Mouse (Mus musculus) megakaryocyte, embryonic 14.5 days (primary cell): ENCODE results near the gene Fmod. TPM values are rescaled to one million over a fixed set of nuclear protein-coding genes. Genes with fewer than 3 reads are reported as not detected.

Experiments
- H3K27me3 ChIP-seq: replicated peaks from 2 replicates; pipeline ENCODE3; 2012; ENCODE audit warnings: inconsistent platforms
- H3K36me3 ChIP-seq: replicated peaks from 2 replicates; pipeline ENCODE3; 2012; ENCODE audit warnings: low read length, inconsistent platforms, mixed read lengths
- H3K4me1 ChIP-seq: 2 replicates; pipeline ENCODE4 v1.6.1; 2012; ENCODE audit warnings: inconsistent platforms
- H3K4me3 ChIP-seq: replicated peaks from 2 replicates; pipeline ENCODE3; 2012; ENCODE audit warnings: moderate library complexity, mild to moderate bottlenecking, inconsistent platforms
- H3K9me3 ChIP-seq: 2 replicates; pipeline ENCODE4 v1.6.1; 2012; ENCODE audit warnings: inconsistent platforms
- FLI1 ChIP-seq: IDR thresholded peaks from 2 replicates; pipeline ENCODE4 v1.6.1; 2012; ENCODE audit warnings: low read length, inconsistent platforms, mixed read lengths
- GATA1 ChIP-seq: IDR thresholded peaks from 3 replicates; pipeline ENCODE4 v1.6.1; 2012; ENCODE audit warnings: mixed read lengths, low read length, inconsistent platforms, borderline replicate concordance
- polyA plus RNA-seq: library from polyadenylated mRNA; stranded (reverse); fragments of >175 nt; gene quantifications from 2 replicates; pipeline ENCODE4 v1.2.3, GENCODE M21; 2012; ENCODE audit warnings: low replicate concordance; ENCODE audit not compliant: insufficient read depth

The Fmod gene
- not detected in 2 replicates for polyA plus RNA-seq

GRCm38 (mm10) chr1:134037172-134037571 is at the start of gene Fmod:
Gene Fmod, plus strand, starts transcription at chr1:134037254.
- H3K36me3 ChIP-seq, result no peaks in the 10 kb centered on the region
- no peak for TF ChIP-seq FLI1
- TF ChIP-seq GATA1, result no peak
- no peak within 1 kb of the TSS for H3K4me3 ChIP-seq
- H3K27me3 ChIP-seq, result peaks cover 70% of the 10 kb centered on the region
- H3K9me3 ChIP-seq, result peaks cover 4% of the 10 kb centered on the region; the same call in 1 of the 2 replicates
- H3K4me1 ChIP-seq, result no peaks in the 10 kb centered on the region

DNA sequence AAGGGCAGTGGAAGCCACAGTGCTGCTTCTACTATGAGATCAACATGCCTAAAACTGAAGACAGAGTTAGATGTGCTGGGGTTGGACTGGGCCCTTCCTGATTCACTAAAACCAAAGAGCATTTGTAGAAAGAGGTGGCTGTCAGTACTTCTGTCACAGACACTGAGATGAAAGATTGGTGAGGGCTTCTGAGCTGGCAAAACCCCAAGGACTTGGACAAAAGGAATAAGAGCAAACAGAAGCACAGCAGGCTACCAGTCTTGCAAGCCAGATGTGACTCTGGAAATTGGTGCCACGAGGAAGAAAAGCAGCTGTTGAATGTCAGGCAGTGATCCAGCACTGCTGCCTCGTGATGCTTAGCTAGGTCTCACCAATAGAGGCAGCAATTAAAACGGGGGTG is 48.2 kb upstream of the Fmod start:
- H3K4me1 ChIP-seq, result no peaks in the 10 kb centered on the region
- peaks cover 12% of the 10 kb centered on the region for H3K27me3 ChIP-seq
- peaks cover 13% of the 10 kb centered on the region for H3K9me3 ChIP-seq
- TF ChIP-seq GATA1 (no peak), FLI1 (no peak)
- H3K4me3 ChIP-seq, result no peak overlapping the region
- no peaks in the 10 kb centered on the region for H3K36me3 ChIP-seq

- Histone ChIP-seq H3K36me3 (no peaks in the 10 kb centered on the region), H3K4me3 (no peak overlapping the region), H3K4me1 (no peaks in the 10 kb centered on the region), H3K9me3 (peaks cover 2% of the 10 kb centered on the region; the same call in 1 of the 2 replicates), H3K27me3 (peaks cover 9% of the 10 kb centered on the region)
- TF ChIP-seq FLI1 (no peak), GATA1 (no peak)
Observed at GRCm38 (mm10) chr1:133991277-133991676, 45.8 kb upstream of the Fmod start.

DNA sequence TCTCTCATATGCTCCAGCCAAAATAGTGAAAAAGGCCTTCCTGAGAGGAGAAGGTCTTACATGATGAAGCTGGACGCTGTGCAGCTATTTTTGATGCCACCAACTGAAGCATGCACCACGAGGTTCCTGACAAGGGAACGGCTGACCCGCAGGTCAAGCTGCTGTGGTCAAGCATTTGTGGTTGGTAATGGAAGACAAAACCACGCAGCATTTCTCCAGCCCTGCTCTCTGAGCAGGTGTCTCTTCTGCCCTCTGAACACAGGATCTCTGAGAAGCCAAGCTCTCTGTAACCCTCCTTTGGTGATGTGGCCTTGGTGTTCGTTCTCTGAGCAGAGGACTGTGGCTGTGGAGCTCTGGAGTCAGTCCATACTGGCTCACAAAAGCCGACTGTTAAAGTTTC is 31.6 kb upstream of the Fmod start:
- H3K4me1 ChIP-seq, result peaks cover 6% of the 10 kb centered on the region
- no peak overlapping the region for H3K4me3 ChIP-seq
- TF ChIP-seq GATA1, result no peak
- no peak for TF ChIP-seq FLI1
- H3K27me3 ChIP-seq, result peaks cover 52% of the 10 kb centered on the region
- H3K36me3 ChIP-seq, result no peaks in the 10 kb centered on the region
- no peaks in the 10 kb centered on the region for H3K9me3 ChIP-seq

- Histone ChIP-seq H3K36me3 (no peaks in the 10 kb centered on the region), H3K4me3 (no peak overlapping the region), H3K4me1 (peaks cover 6% of the 10 kb centered on the region), H3K27me3 (peaks cover 58% of the 10 kb centered on the region), H3K9me3 (no peaks in the 10 kb centered on the region)
- TF ChIP-seq FLI1, result no peak
- TF ChIP-seq GATA1, result no peak
Observed at GRCm38 (mm10) chr1:134006105-134006764, 30.8 kb upstream of the Fmod start.

GRCm38 (mm10) chr1:134024293-134024971 is 12.6 kb upstream of the Fmod start:
- no peaks in the 10 kb centered on the region for H3K36me3 ChIP-seq
- H3K9me3 ChIP-seq, result peaks cover 12% of the 10 kb centered on the region
- peaks cover 12% of the 10 kb centered on the region for H3K4me1 ChIP-seq
- no peak overlapping the region for H3K4me3 ChIP-seq
- H3K27me3 ChIP-seq, result peaks cover 66% of the 10 kb centered on the region
- TF ChIP-seq FLI1, result no peak
- TF ChIP-seq GATA1, result no peak

GRCm38 (mm10) chr1:134025975-134026374 is 11.1 kb upstream of the Fmod start:
- Histone ChIP-seq H3K36me3 (no peaks in the 10 kb centered on the region), H3K4me1 (peaks cover 12% of the 10 kb centered on the region), H3K9me3 (peaks cover 12% of the 10 kb centered on the region), H3K4me3 (no peak overlapping the region), H3K27me3 (peaks cover 62% of the 10 kb centered on the region)
- TF ChIP-seq FLI1 (no peak), GATA1 (no peak)

- Histone ChIP-seq H3K9me3 (peaks cover 12% of the 10 kb centered on the region), H3K36me3 (no peaks in the 10 kb centered on the region), H3K4me3 (no peak overlapping the region), H3K27me3 (peaks cover 61% of the 10 kb centered on the region), H3K4me1 (peaks cover 12% of the 10 kb centered on the region)
- TF ChIP-seq GATA1, result no peak
- TF ChIP-seq FLI1, result no peak
Observed at GRCm38 (mm10) chr1:134026741-134027140, 10.3 kb upstream of the Fmod start.

GRCm38 (mm10) chr1:134028161-134028846 is 8.8 kb upstream of the Fmod start:
- Histone ChIP-seq H3K9me3 (peaks cover 12% of the 10 kb centered on the region), H3K27me3 (peaks cover 69% of the 10 kb centered on the region), H3K36me3 (no peaks in the 10 kb centered on the region), H3K4me1 (peaks cover 12% of the 10 kb centered on the region), H3K4me3 (no peak overlapping the region)
- no peak for TF ChIP-seq FLI1
- no peak for TF ChIP-seq GATA1

- H3K9me3 ChIP-seq, result peaks cover 4% of the 10 kb centered on the region; the same call in 1 of the 2 replicates
- H3K4me1 ChIP-seq, result no peaks in the 10 kb centered on the region
- no peaks in the 10 kb centered on the region for H3K36me3 ChIP-seq
- H3K4me3 ChIP-seq, result no peak overlapping the region
- TF ChIP-seq GATA1, result no peak
- no peak for TF ChIP-seq FLI1
- H3K27me3 ChIP-seq, result peaks cover 76% of the 10 kb centered on the region
Observed at GRCm38 (mm10) chr1:134036492-134036891, 562 bp upstream of the Fmod start.
